8 mouse cellular contexts compared by ENCODE assay signal in the genomic region with DNA sequence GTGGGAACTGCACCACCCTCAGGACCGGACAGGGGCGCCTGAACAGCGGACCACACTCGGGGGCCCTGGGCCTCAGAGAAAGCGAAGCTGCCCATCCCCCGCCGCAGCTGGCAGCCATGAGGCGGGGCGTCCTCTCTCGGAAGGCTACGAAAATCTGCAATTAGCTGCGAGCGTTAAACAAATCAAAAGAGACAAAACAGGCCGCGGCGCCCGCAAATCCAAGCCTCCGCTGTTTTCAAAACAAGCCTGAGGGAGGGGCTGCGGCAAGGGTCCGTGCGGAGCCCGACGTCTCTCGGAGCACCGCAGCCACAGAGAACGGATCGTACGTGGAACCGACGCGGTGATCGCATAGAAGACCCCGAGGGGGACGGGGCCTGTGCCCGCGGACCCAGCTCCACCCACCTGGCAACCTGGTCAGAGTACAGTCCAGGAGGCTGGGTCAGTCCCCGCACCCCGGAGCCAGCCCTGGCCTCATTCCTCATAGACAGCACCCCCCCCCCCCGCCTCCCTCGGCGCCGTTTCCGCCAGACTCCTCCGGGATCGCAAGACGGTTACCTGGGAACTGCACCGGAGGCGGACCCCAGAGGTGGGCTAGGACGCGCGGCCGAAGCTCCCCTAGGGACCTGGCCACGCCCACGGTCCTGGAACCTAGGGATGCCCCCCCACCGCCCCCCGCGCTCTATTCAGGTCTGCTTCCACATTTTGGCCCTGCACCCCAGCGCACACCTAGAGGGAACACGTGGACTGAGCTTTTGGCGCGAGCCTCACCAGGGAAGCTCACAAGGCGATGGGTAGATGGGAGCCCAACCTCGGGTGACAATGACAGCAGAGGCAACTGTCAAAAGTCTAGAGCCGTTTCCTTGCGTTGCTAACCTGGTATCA. TPM values are rescaled to one million over a fixed set of nuclear protein-coding genes. Genes with fewer than 3 reads are reported as not detected.
DNase-seq lines count a peak whose midpoint lies in the region; ATAC-seq and TF ChIP-seq lines count a peak whose summit lies in the region.

No protein-coding gene starts in this region.

- peak; percentile 37 for DNase-seq in ovary, postnatal 10 days (ENCODE audit: low spot score)
- DNase-seq in ovary, postnatal 14 days (ENCODE audit: low spot score), result no peak
- DNase-seq in cerebellum, adult 2 months, result peak; percentile 57 to 67
- no peak for DNase-seq in heart, embryonic 10.5 days (ENCODE audit: low spot score)
- peak; percentile 85 for DNase-seq in kidney, adult 9 months
- peak; percentile 71 for DNase-seq in right cerebral cortex, postnatal 4 days

- TF ChIP-seq CTCF in cerebellum, adult 2 months (IDR thresholded peaks at IDR 0.05; ENCODE audit: borderline replicate concordance, insufficient read depth, low read depth, low read length), result no peak

- ATAC-seq in lung, embryonic 16.5 days (ENCODE audit: low read depth), result no peak
- ATAC-seq in monocyte, adult 5-6 weeks (replicated peaks; ENCODE audit: insufficient number of reproducible peaks, low FRiP score, low TSS enrichment, poor library complexity, severe bottlenecking), result no peak

- H3K36me3 ChIP-seq in heart, embryonic 10.5 days, result peaks cover 10% of the 10 kb centered on the region
- peaks cover 1% of the 10 kb centered on the region; the same call in 1 of the 2 replicates for H3K36me3 ChIP-seq in lung, embryonic 16.5 days (ENCODE audit: control insufficient read depth, insufficient read depth, low read length)

- peaks cover 63% of the 10 kb centered on the region for H3K4me1 ChIP-seq in cerebellum, adult 2 months (ENCODE audit: control insufficient read depth, insufficient read depth, low read length)
- H3K4me1 ChIP-seq in heart, embryonic 10.5 days, result peaks cover 98% of the 10 kb centered on the region
- peaks cover 86% of the 10 kb centered on the region for H3K4me1 ChIP-seq in lung, embryonic 16.5 days (replicated peaks; ENCODE audit: control insufficient read depth, insufficient read depth, low read length)

- under 1% methylated on average over 62 of the region's 65 CpGs for WGBS in cerebellum, adult 2 months
- WGBS in heart, embryonic 10.5 days, result under 1% methylated on average over 64 of the region's 65 CpGs
- under 1% methylated on average over 63 of the region's 65 CpGs for WGBS in lung, embryonic 16.5 days

- peak overlapping the region; percentile 73 for H3K4me3 ChIP-seq in cerebellum, adult 2 months (replicated peaks; ENCODE audit: insufficient read depth, low read depth, low read length)
- peak overlapping the region; percentile 80 for H3K4me3 ChIP-seq in heart, embryonic 10.5 days
- H3K4me3 ChIP-seq in lung, embryonic 16.5 days (ENCODE audit: low read length), result peak overlapping the region; percentile 54

- peak overlapping the region; percentile 57 for H3K27ac ChIP-seq in cerebellum, adult 2 months (ENCODE audit: insufficient read depth, low read length)
- peak overlapping the region; percentile 90 for H3K27ac ChIP-seq in heart, embryonic 10.5 days
- peak overlapping the region; percentile 47; the same call in 1 of the 2 replicates for H3K27ac ChIP-seq in lung, embryonic 16.5 days (ENCODE audit: low read length)

- H3K4me2 ChIP-seq in lung, embryonic 16.5 days (ENCODE audit: low read depth, low read length), result peak overlapping the region; percentile 100

- H3K9ac ChIP-seq in lung, embryonic 16.5 days (ENCODE audit: low read length), result peak overlapping the region; percentile 70

- TF ChIP-seq POLR2A in cerebellum, adult 2 months (IDR thresholded peaks at IDR 0.05; ENCODE audit: borderline replicate concordance, insufficient read depth, low read length), result no peak

- no peaks in the 10 kb centered on the region for H3K9me3 ChIP-seq in heart, embryonic 10.5 days
- H3K9me3 ChIP-seq in lung, embryonic 16.5 days (ENCODE audit: control insufficient read depth, low read length), result no peaks in the 10 kb centered on the region

- H3K27me3 ChIP-seq in cerebellum, adult 2 months (ENCODE audit: control insufficient read depth, insufficient read depth, low read length), result no peaks in the 10 kb centered on the region
- no peaks in the 10 kb centered on the region for H3K27me3 ChIP-seq in heart, embryonic 10.5 days (ENCODE audit: insufficient read depth, poor library complexity, severe bottlenecking)
- H3K27me3 ChIP-seq in lung, embryonic 16.5 days (ENCODE audit: control insufficient read depth, insufficient read depth, low read depth, low read length), result no peaks in the 10 kb centered on the region

RNA-seq across cellular contexts. Expression of a gene that starts 7.3 kb away (rescaled TPM):
- polyA plus RNA-seq in cerebellum, adult 2 months (2012; rRNA removed), result 127 and 141 TPM in 2 replicates
- polyA plus RNA-seq in heart, embryonic 10.5 days (2016; fragmentation: Nextera tagmentation; extraction: Ambion mirVana), result 106 and 117 TPM in 2 replicates
- 134 and 139 TPM in 2 replicates for polyA plus RNA-seq in lung, embryonic 16.5 days (2015; fragmentation: Nextera tagmentation; extraction: Ambion mirVana)
- total RNA-seq in monocyte, adult 5-6 weeks (2017), result 145 to 153 TPM (median 153 TPM) in 3 replicates

RNA-seq across cellular contexts. Expression of a gene that starts 23.0 kb away (rescaled TPM):
- polyA plus RNA-seq in cerebellum, adult 2 months (2012; rRNA removed), result 156 and 165 TPM in 2 replicates
- polyA plus RNA-seq in heart, embryonic 10.5 days (2016; fragmentation: Nextera tagmentation; extraction: Ambion mirVana), result 23.1 and 23.5 TPM in 2 replicates
- polyA plus RNA-seq in lung, embryonic 16.5 days (2015; fragmentation: Nextera tagmentation; extraction: Ambion mirVana), result 12.2 and 12.5 TPM in 2 replicates
- 2.1 to 3.1 TPM (median 2.7 TPM) in 3 replicates for total RNA-seq in monocyte, adult 5-6 weeks (2017)

RNA-seq across cellular contexts. Expression of a gene that starts 23.8 kb away (rescaled TPM):
- 58.1 and 64.1 TPM in 2 replicates for polyA plus RNA-seq in cerebellum, adult 2 months (2012; rRNA removed)
- 4.2 and 4.8 TPM in 2 replicates for polyA plus RNA-seq in heart, embryonic 10.5 days (2016; fragmentation: Nextera tagmentation; extraction: Ambion mirVana)
- 9.6 and 10.3 TPM in 2 replicates for polyA plus RNA-seq in lung, embryonic 16.5 days (2015; fragmentation: Nextera tagmentation; extraction: Ambion mirVana)
- total RNA-seq in monocyte, adult 5-6 weeks (2017), result 4.5 to 6.6 TPM (median 4.6 TPM) in 3 replicates

RNA-seq across cellular contexts. Expression of a gene that starts 32.8 kb away (rescaled TPM):
- polyA plus RNA-seq in cerebellum, adult 2 months (2012; rRNA removed), result 112 and 128 TPM in 2 replicates
- 25.4 and 26.4 TPM in 2 replicates for polyA plus RNA-seq in heart, embryonic 10.5 days (2016; fragmentation: Nextera tagmentation; extraction: Ambion mirVana)
- polyA plus RNA-seq in lung, embryonic 16.5 days (2015; fragmentation: Nextera tagmentation; extraction: Ambion mirVana), result 12.2 and 13.9 TPM in 2 replicates
- 0.39 to 5.8 TPM (median 3.7 TPM) in 3 replicates for total RNA-seq in monocyte, adult 5-6 weeks (2017)

RNA-seq across cellular contexts. Expression of a gene that starts 38.1 kb away (rescaled TPM):
- polyA plus RNA-seq in cerebellum, adult 2 months (2012; rRNA removed), result 240 and 262 TPM in 2 replicates
- 12.4 and 23.5 TPM in 2 replicates for polyA plus RNA-seq in heart, embryonic 10.5 days (2016; fragmentation: Nextera tagmentation; extraction: Ambion mirVana)
- polyA plus RNA-seq in lung, embryonic 16.5 days (2015; fragmentation: Nextera tagmentation; extraction: Ambion mirVana), result 25.7 and 26.4 TPM in 2 replicates
- total RNA-seq in monocyte, adult 5-6 weeks (2017), result 16.8 to 32.5 TPM (median 19.4 TPM) in 3 replicates

Comparison
In these comparisons a context has a peak if more than half of its experiments do, and no peak if none do; other contexts are left out.
1. DNase-seq: peak in ovary, postnatal 10 days (single experiment), cerebellum, adult 2 months (2 of 2), kidney, adult 9 months (single experiment) and right cerebral cortex, postnatal 4 days (single experiment); none in ovary, postnatal 14 days (single experiment) and heart, embryonic 10.5 days (single experiment).
2. Peak in every context shown above with its lines, with median percentiles within 50 percentile points of each other: H3K27ac ChIP-seq and H3K4me3 ChIP-seq.